Mouse (Mus musculus): ENCODE results near the gene Eif4e. TPM values are rescaled to one million over a fixed set of nuclear protein-coding genes. Genes with fewer than 3 reads are reported as not detected.

Gene Eif4e
- total RNA-seq (2014; fragmentation: Nextera tagmentation) (179 and 203 TPM in 2 replicates), total RNA-seq (2017) (188 and 220 TPM in 2 replicates)

GRCm38 (mm10) chr3:138526073-138526915, at the start of gene Eif4e:
Gene Eif4e (plus strand): TSS chr3:138526179.
- peak; percentile 38 for ATAC-seq (replicated peaks; ENCODE audit: poor library complexity, severe bottlenecking)

- no peak for ATAC-seq (replicated peaks; ENCODE audit: poor library complexity, severe bottlenecking)
These were observed 46.5 kb upstream of the Eif4e start for GRCm38 (mm10) chr3:138479489-138479888.

GRCm38 (mm10) chr3:138481526-138482284, 44.3 kb upstream of the Eif4e start:
- peak; percentile 79 for ATAC-seq (replicated peaks; ENCODE audit: poor library complexity, severe bottlenecking)

GRCm38 (mm10) chr3:138483240-138483639, 42.7 kb upstream of the Eif4e start:
- no peak for ATAC-seq (replicated peaks; ENCODE audit: poor library complexity, severe bottlenecking)

- no peak for ATAC-seq (replicated peaks; ENCODE audit: poor library complexity, severe bottlenecking)
These were observed 37.2 kb upstream of the Eif4e start for GRCm38 (mm10) chr3:138488584-138489326.

GRCm38 (mm10) chr3:138489327-138490033, 36.5 kb upstream of the Eif4e start, which contains the start of gene Metap1:
Gene Metap1 (minus strand): TSS chr3:138489515.
- ATAC-seq (replicated peaks; ENCODE audit: poor library complexity, severe bottlenecking) = peak; percentile 87

- ATAC-seq (replicated peaks; ENCODE audit: poor library complexity, severe bottlenecking) = no peak
These were observed 36.0 kb upstream of the Eif4e start for GRCm38 (mm10) chr3:138490034-138490337.

- peak; percentile 38 for ATAC-seq (replicated peaks; ENCODE audit: poor library complexity, severe bottlenecking)
These were observed 32.3 kb upstream of the Eif4e start for GRCm38 (mm10) chr3:138493668-138494067.

- 0 out of 2 replicates have a peak, but pooled peaks have one; percentile 19 for ATAC-seq (replicated peaks; ENCODE audit: poor library complexity, severe bottlenecking)
These were observed 31.4 kb upstream of the Eif4e start for GRCm38 (mm10) chr3:138494565-138494964.

- peak; percentile 21; the same call in 1 of the 2 replicates for ATAC-seq (replicated peaks; ENCODE audit: poor library complexity, severe bottlenecking)
These were observed 30.5 kb upstream of the Eif4e start for GRCm38 (mm10) chr3:138495166-138496145.

- ATAC-seq (replicated peaks; ENCODE audit: poor library complexity, severe bottlenecking) = no peak
These were observed 27.2 kb upstream of the Eif4e start for GRCm38 (mm10) chr3:138498731-138499130.

GRCm38 (mm10) chr3:138499854-138500740, 25.9 kb upstream of the Eif4e start:
- ATAC-seq (replicated peaks; ENCODE audit: poor library complexity, severe bottlenecking) = no peak

- ATAC-seq (replicated peaks; ENCODE audit: poor library complexity, severe bottlenecking) = no peak
These were observed 22.2 kb upstream of the Eif4e start for GRCm38 (mm10) chr3:138503754-138504153.

- ATAC-seq (replicated peaks; ENCODE audit: poor library complexity, severe bottlenecking) = no peak; the same call in 1 of the 2 replicates
These were observed 19.2 kb upstream of the Eif4e start for GRCm38 (mm10) chr3:138506749-138507148.

GRCm38 (mm10) chr3:138509581-138509980, 16.4 kb upstream of the Eif4e start:
- no peak for ATAC-seq (replicated peaks; ENCODE audit: poor library complexity, severe bottlenecking)

GRCm38 (mm10) chr3:138510471-138510870, 15.5 kb upstream of the Eif4e start:
- no peak for ATAC-seq (replicated peaks; ENCODE audit: poor library complexity, severe bottlenecking)

GRCm38 (mm10) chr3:138513243-138513642, 12.7 kb upstream of the Eif4e start:
- no peak for ATAC-seq (replicated peaks; ENCODE audit: poor library complexity, severe bottlenecking)

- no peak for ATAC-seq (replicated peaks; ENCODE audit: poor library complexity, severe bottlenecking)
These were observed 11.2 kb upstream of the Eif4e start for GRCm38 (mm10) chr3:138514749-138515148.

All from granulocyte monocyte progenitor cell, adult 5-6 weeks (primary cell).